Mouse (Mus musculus) neural tube, embryonic 15.5 days (tissue): ENCODE results near the gene Ifi204. TPM values are rescaled to one million over a fixed set of nuclear protein-coding genes. Genes with fewer than 3 reads are reported as not detected.

ENCODE experiments used
- ATAC-seq: fragments of 200-750 bp; cut with Nextera tagmentation; 2 replicates; pipeline ENCODE4 v1.8.0; 2017; ENCODE audit warnings: mild to moderate bottlenecking, moderate TSS enrichment, moderate library complexity; ENCODE audit not compliant: low FRiP score
- H3K27ac ChIP-seq: fragments of 300-500 bp; sonication (generic); replicated peaks from 2 replicates; pipeline ENCODE4 v1.5.1; 2015; ENCODE audit warnings: mild to moderate bottlenecking, inconsistent platforms
- H3K27me3 ChIP-seq: fragments of 300-500 bp; sonication (generic); replicated peaks from 2 replicates; pipeline ENCODE4 v1.6.1; 2015; ENCODE audit warnings: inconsistent platforms
- H3K36me3 ChIP-seq: fragments of 300-500 bp; sonication (generic); 2 replicates; pipeline ENCODE4 v1.6.1; 2015; ENCODE audit warnings: inconsistent platforms
- H3K4me1 ChIP-seq: fragments of 300-500 bp; sonication (generic); 2 replicates; pipeline ENCODE4 v1.6.1; 2015; ENCODE audit warnings: inconsistent platforms
- H3K4me2 ChIP-seq: fragments of 300-500 bp; sonication (generic); 2 replicates; pipeline ENCODE4 v1.6.1; 2015; ENCODE audit warnings: inconsistent platforms, mild to moderate bottlenecking, moderate library complexity
- H3K4me3 ChIP-seq: fragments of 300-500 bp; sonication (generic); replicated peaks from 2 replicates; pipeline ENCODE4 v1.5.1; 2015; ENCODE audit warnings: mild to moderate bottlenecking, inconsistent platforms
- H3K9ac ChIP-seq: fragments of 300-500 bp; sonication (generic); replicated peaks from 2 replicates; pipeline ENCODE4 v1.6.1; 2015; ENCODE audit warnings: mild to moderate bottlenecking, inconsistent platforms
- H3K9me3 ChIP-seq: fragments of 300-500 bp; sonication (generic); replicated peaks from 2 replicates; pipeline ENCODE4 v1.6.1; 2016; ENCODE audit warnings: inconsistent platforms
- WGBS: fragments of 180-500 bp; shearing (Covaris S2); methylation state at CpG from one replicate; pipeline ENCODE4 v1.1.7; 2015; ENCODE audit warnings: mixed read lengths; 5-methylcytosine and 5-hydroxymethylcytosine counted together
- polyA plus RNA-seq: library from polyadenylated mRNA; unstranded; fragments of >200 nt; fragmentation: Nextera tagmentation; extraction: Ambion mirVana; gene quantifications from 2 replicates; pipeline ENCODE4 v1.2.1, GENCODE M21; 2015

Ifi204 gene
- polyA plus RNA-seq, 1 experiment from 2014 or later, result 1.3 TPM

DNA sequence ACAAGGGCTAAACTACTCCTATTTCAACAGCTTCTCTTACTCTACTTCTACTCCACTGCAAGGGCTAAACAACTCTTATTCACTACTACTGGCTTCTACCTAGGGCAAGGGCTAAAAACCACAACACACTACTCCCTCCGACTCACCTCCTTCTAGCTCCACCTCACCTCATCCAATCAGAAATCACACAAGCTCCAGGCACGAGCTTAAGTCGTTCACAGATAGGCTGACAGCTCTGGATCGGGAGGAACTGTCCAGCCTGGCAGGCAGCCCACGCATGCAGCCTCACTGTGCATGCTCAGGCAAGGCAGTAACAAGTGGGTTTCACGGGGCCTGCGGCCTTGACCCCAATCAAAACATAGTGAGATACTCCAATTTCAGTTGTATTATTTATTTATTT is 33.5 kb downstream of the Ifi204 start:
- no peak overlapping the region for H3K4me2 ChIP-seq
- no peaks in the 10 kb centered on the region for H3K36me3 ChIP-seq
- WGBS, result 42% methylated on average over 7 of the region's 7 CpGs
- H3K4me1 ChIP-seq, result no peaks in the 10 kb centered on the region
- ATAC-seq, result no peak
- H3K4me3 ChIP-seq, result no peak overlapping the region
- no peaks in the 10 kb centered on the region for H3K27me3 ChIP-seq
- no peak overlapping the region for H3K27ac ChIP-seq
- no peak overlapping the region for H3K9ac ChIP-seq
- no peaks in the 10 kb centered on the region for H3K9me3 ChIP-seq

Other genes with a start within 250 kb of the Ifi204 start
- not detected in 2 replicates for gene Ifi214, start 231.0 kb downstream of the Ifi204 start, polyA plus RNA-seq
- 0.08 and 0.09 TPM in 2 replicates for gene Ifi213, start 167.7 kb downstream of the Ifi204 start, polyA plus RNA-seq
- gene Ifi209, start 136.0 kb downstream of the Ifi204 start, polyA plus RNA-seq, result 0.10 and 0.80 TPM in 2 replicates
- gene Ifi208, start 93.3 kb downstream of the Ifi204 start, polyA plus RNA-seq, result 0.06 and 0.11 TPM in 2 replicates
- 0.27 and 0.65 TPM in 2 replicates for gene Ifi207, start 25.2 kb downstream of the Ifi204 start, polyA plus RNA-seq
- 0.51 and 4.7 TPM in 2 replicates for gene Ifi211, start 146.1 kb upstream of the Ifi204 start, polyA plus RNA-seq
- gene Mndal, start 175.5 kb upstream of the Ifi204 start, polyA plus RNA-seq, result 1.1 and 11.7 TPM in 2 replicates
- gene Ifi203, start 175.7 kb upstream of the Ifi204 start, polyA plus RNA-seq, result 0.69 and 2.9 TPM in 2 replicates
- gene Ifi202b, start 215.8 kb upstream of the Ifi204 start, polyA plus RNA-seq, result 0.41 TPM in 1 of 2 replicates, not detected in the other